Mouse (Mus musculus): ENCODE results near the gene Thoc3. TPM values are rescaled to one million over a fixed set of nuclear protein-coding genes. Genes with fewer than 3 reads are reported as not detected.

The Thoc3 gene
- polyA plus RNA-seq, 1 experiment from 2014 or later = 67.5 TPM

DNA sequence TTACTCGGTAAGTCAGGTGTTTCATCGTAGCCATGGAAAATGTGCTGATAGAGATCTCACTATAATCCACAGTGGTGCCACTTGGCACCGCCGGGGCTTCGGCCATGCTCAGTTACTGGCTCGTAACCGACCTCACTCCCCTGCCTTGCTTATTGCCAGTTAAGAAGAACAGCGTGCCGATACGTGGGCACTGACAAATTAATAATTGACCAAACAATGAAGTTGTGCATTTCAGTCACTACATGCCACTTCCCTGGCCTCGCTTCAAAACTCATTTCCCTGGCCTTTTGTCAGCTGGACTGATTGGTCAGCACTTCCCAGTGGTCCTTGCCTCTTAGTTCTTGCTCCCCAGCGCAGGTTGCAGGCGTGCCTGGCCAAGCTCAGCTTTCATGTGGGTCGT lies 12.8 kb upstream of the Thoc3 start:
- ATAC-seq (ENCODE audit: low read depth) = no peak
- Histone ChIP-seq H3K9me3 (replicated peaks) (no peaks in the 10 kb centered on the region), H3K36me3 (no peaks in the 10 kb centered on the region), H3K27me3 (peaks cover 16% of the 10 kb centered on the region), H3K4me1 (replicated peaks) (no peaks in the 10 kb centered on the region), H3K4me2 (no peak overlapping the region), H3K4me3 (replicated peaks) (no peak overlapping the region), H3K9ac (no peak overlapping the region), H3K27ac (no peak overlapping the region)
- no peak for DNase-seq
- 75% methylated on average over 14 of the region's 14 CpGs for WGBS (ENCODE audit: insufficient replicate concordance)

DNA sequence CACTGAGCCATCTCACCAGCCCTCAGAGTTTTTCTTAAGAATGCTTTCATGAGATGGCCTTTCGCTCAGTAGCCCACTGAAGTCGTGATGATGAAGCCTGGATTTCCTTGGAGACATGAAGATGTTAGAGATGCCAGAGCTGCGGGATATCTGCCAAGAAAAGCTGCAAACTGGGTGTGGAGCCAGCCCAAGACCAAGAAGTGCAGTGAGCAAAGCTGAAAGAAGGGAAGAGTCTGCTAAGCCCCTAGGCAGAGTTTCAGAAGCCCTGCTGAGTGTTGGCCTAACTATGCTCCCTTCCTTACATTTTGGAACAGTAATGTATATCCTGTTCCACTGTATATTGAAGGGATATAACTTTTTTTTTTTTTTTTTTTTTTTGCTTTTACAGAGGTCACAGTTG lies 10.6 kb upstream of the Thoc3 start:
- ATAC-seq (ENCODE audit: low read depth) (no peak), DNase-seq (no peak)
- no peak overlapping the region for H3K4me2 ChIP-seq

DNA sequence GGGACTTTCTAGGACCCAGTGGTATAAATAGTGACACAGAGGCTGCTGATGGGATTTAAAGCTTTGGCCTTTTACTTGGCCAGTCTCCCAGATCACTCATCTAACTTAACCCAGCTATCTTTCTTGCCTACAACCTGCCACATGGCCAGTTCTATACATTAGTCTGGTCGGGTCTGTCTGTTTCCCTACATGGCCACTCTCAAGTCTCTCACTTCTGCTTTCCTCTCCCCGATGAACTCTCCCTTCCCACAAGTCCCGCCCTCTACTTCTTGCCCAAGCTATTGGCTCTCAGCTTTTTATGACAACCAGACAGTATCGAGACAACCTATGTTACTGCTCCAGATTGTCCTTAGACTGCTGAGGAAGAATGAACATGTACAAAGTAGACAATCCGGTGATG lies 7.1 kb upstream of the Thoc3 start:
- H3K27me3 ChIP-seq = peaks cover 11% of the 10 kb centered on the region
- H3K4me3 ChIP-seq (replicated peaks) = no peak overlapping the region
- H3K4me1 ChIP-seq (replicated peaks) = no peaks in the 10 kb centered on the region
- no peaks in the 10 kb centered on the region for H3K36me3 ChIP-seq
- H3K4me2 ChIP-seq = no peak overlapping the region
- no peak overlapping the region for H3K9ac ChIP-seq
- no peak overlapping the region for H3K27ac ChIP-seq
- no peak for ATAC-seq (ENCODE audit: low read depth)
- H3K9me3 ChIP-seq (replicated peaks) = no peaks in the 10 kb centered on the region
- WGBS (ENCODE audit: insufficient replicate concordance) = 31% methylated on average over 5 of the region's 5 CpGs
- DNase-seq = no peak

More for the DNA sequence above, 10.6 kb upstream of the Thoc3 start:
- no peaks in the 10 kb centered on the region for H3K9me3 ChIP-seq (replicated peaks)
- H3K27me3 ChIP-seq = peaks cover 16% of the 10 kb centered on the region
- H3K9ac ChIP-seq = no peak overlapping the region
- no peaks in the 10 kb centered on the region for H3K4me1 ChIP-seq (replicated peaks)
- H3K4me3 ChIP-seq (replicated peaks) = no peak overlapping the region
- 44% methylated on average over 3 of the region's 3 CpGs for WGBS (ENCODE audit: insufficient replicate concordance)
- H3K27ac ChIP-seq = no peak overlapping the region
- H3K36me3 ChIP-seq = no peaks in the 10 kb centered on the region

DNA sequence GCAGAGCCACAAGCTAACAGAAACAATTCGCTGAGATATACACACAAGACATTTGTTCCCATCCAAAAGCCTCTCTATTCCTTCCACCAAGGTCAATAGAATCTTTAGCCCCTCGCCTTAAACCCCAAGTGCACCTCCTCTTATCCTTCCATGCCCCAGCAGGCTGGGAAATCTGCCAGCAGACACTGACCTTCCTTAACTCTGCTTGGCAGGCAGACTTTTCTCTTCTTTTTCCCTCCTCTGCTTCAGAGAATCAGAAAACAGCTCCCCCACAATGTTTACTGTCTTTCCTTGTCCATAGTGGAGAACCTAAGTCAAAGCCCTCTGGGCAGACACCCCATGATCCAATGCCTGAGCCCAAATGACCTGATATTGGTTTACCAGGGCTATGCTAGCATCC lies 6.3 kb upstream of the Thoc3 start:
- Histone ChIP-seq H3K9ac (no peak overlapping the region), H3K9me3 (replicated peaks) (no peaks in the 10 kb centered on the region), H3K27me3 (peaks cover 11% of the 10 kb centered on the region), H3K4me3 (replicated peaks) (no peak overlapping the region), H3K4me1 (replicated peaks) (no peaks in the 10 kb centered on the region), H3K4me2 (no peak overlapping the region), H3K36me3 (no peaks in the 10 kb centered on the region), H3K27ac (no peak overlapping the region)
- 56% methylated on average over 2 of the region's 2 CpGs for WGBS (ENCODE audit: insufficient replicate concordance)
- ATAC-seq (ENCODE audit: low read depth) = no peak
- no peak for DNase-seq

DNA sequence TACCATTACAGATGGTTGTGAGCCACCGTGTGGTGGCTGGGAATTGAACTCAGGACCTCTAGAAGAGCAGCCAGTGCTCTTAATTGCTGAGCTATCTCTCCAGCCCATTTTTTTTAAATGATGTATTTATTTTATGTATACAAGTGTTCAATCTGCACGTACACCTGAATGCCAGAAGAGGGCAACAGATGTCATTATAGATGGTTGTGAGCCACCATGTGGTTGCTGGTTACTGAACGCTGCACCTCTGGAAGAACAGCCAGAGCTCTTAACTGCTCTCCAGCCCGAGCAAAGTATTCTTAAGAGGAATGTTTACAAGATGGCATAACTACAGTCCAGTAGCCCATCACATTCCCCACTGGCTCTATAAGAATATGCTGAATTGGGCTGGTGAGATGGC lies 3.3 kb upstream of the Thoc3 start:
- H3K9me3 ChIP-seq (replicated peaks) = no peaks in the 10 kb centered on the region
- 68% methylated on average over 4 of the region's 4 CpGs for WGBS (ENCODE audit: insufficient replicate concordance)
- no peaks in the 10 kb centered on the region for H3K27me3 ChIP-seq
- H3K4me1 ChIP-seq (replicated peaks) = peaks cover 15% of the 10 kb centered on the region
- H3K4me2 ChIP-seq = no peak overlapping the region
- no peak overlapping the region for H3K9ac ChIP-seq
- no peak overlapping the region for H3K4me3 ChIP-seq (replicated peaks)
- H3K27ac ChIP-seq = no peak overlapping the region
- ATAC-seq (ENCODE audit: low read depth) (no peak), DNase-seq (no peak)
- H3K36me3 ChIP-seq = peaks cover 7% of the 10 kb centered on the region

DNA sequence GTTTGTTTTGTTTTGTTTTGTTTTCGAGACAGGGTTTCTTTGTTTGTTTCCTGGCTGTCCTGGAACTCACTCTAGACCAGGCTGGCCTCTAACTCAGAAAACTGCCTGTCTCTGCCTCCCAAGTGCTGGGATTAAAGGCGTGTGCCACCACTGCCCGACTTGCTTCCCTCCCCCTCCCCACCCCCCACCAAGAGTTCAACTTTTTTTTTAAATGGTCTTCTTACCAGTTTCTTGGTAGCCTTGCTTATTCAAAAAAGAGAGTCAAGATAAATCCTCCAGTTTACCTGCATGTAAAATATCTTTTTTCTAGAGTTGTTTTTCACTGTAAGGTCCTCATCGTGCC lies 334 bp upstream of the Thoc3 start:
- no peaks in the 10 kb centered on the region for H3K27me3 ChIP-seq
- 13% methylated on average over 4 of the region's 4 CpGs for WGBS (ENCODE audit: insufficient replicate concordance)
- H3K9ac ChIP-seq = peak overlapping the region; percentile 94

DNA sequence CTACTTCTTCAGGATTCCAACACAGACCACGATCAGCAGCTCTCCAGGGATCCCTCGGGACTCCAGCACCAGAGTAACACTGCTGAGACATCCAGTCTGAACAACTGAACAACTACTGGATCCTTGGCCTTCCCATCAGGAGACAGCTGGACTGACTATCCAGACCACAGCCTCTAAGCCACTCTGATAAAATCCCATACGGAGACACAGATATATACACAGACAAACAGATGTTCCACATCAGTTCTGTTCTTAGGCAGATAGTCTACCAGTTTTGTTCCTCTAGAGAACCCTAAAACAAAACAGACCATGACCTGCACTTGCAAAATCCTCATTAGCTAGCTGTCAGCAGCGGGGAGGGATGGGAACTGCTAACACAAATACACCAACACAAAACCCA lies 9.4 kb downstream of the Thoc3 start:
- Histone ChIP-seq H3K9ac (no peak overlapping the region), H3K36me3 (peaks cover 85% of the 10 kb centered on the region), H3K27me3 (no peaks in the 10 kb centered on the region), H3K4me1 (replicated peaks) (peaks cover 3% of the 10 kb centered on the region; the same call in 1 of the 2 replicates), H3K4me3 (replicated peaks) (no peak overlapping the region), H3K4me2 (no peak overlapping the region), H3K27ac (no peak overlapping the region), H3K9me3 (replicated peaks) (0 out of 2 replicates have a peak, but pooled peaks cover 3% of the 10 kb centered on the region)
- ATAC-seq (ENCODE audit: low read depth) (no peak), DNase-seq (no peak)
- WGBS (ENCODE audit: insufficient replicate concordance) = 66% methylated on average over 4 of the region's 4 CpGs

More for the DNA sequence above, 334 bp upstream of the Thoc3 start:
- no peak overlapping the region for H3K27ac ChIP-seq
- peaks cover 36% of the 10 kb centered on the region for H3K36me3 ChIP-seq
- DNase-seq (no peak), ATAC-seq (ENCODE audit: low read depth) (peak; percentile 72)
- H3K4me2 ChIP-seq = peak overlapping the region; percentile 95
- peak overlapping the region; percentile 95 for H3K4me3 ChIP-seq (replicated peaks)
- H3K9me3 ChIP-seq (replicated peaks) = 0 out of 2 replicates have a peak, but pooled peaks cover 4% of the 10 kb centered on the region
- H3K4me1 ChIP-seq (replicated peaks) = peaks cover 18% of the 10 kb centered on the region

DNA sequence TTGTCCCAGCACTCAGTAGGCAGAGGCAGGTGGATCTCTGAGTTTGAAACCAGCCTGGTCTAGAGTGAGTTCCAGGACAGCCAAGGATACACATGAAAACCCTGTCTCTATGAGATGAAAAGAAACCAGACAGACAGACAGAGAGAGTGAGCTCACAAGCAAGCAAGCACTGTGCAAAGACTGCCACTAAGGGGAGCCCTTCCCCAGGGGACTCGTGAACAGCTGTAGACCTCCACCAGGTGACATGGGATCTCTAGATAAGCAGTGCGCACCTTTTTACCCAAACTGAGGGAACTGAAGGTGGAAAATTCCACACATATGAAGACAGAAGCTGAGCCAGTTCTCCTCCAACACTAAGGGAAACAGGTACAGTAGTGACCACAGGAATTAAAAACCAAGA lies 11.6 kb downstream of the Thoc3 start:
- WGBS (ENCODE audit: insufficient replicate concordance) = 63% methylated on average over 2 of the region's 2 CpGs
- Histone ChIP-seq H3K9me3 (replicated peaks) (no peaks in the 10 kb centered on the region), H3K27me3 (no peaks in the 10 kb centered on the region), H3K4me2 (no peak overlapping the region), H3K36me3 (peaks cover 63% of the 10 kb centered on the region), H3K27ac (no peak overlapping the region), H3K9ac (no peak overlapping the region), H3K4me3 (replicated peaks) (no peak overlapping the region), H3K4me1 (replicated peaks) (no peaks in the 10 kb centered on the region)
- DNase-seq = no peak
- no peak for ATAC-seq (ENCODE audit: low read depth)

DNA sequence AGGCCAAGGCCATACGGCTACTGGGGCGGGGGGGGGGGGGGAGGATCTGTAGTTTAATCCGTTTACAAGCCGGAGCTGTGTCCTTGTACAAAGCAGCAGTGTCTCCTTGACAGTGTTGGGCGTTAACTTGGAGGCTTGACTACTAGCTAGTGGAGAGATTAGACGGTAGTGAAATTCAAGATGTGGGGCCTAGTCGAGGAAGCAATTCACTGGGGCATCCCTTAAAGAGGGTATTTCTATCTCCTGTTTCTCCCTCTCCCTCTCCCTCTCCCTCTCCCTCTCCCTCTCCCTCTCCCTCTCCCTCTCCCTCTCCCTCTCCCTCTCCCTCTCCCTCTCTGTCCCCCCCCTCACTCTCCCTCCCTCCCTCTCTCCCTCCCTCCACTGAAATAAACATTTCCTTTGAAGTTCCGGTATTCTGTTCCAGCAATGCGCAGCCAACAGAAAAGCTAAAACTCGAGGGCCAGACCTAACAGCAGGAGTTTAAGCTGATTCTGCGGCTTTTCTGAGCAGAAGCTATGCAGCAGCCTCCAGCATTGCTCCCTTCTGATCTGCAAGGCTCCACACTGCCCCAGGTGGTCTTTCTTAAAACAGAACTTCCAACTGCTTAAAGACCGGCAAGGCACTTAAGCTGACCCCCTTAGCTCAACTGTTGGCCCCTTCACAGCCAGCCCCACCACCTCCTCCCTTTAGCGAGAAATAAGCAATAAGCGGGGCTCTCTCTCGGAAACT lies 21.0 kb downstream of the Thoc3 start:
- no peak overlapping the region for H3K9ac ChIP-seq
- WGBS (ENCODE audit: insufficient replicate concordance) = 4% methylated on average over 15 of the region's 15 CpGs
- no peak overlapping the region for H3K4me3 ChIP-seq (replicated peaks)
- DNase-seq = no peak
- no peaks in the 10 kb centered on the region; the same call in 1 of the 2 replicates for H3K4me1 ChIP-seq (replicated peaks)
- no peaks in the 10 kb centered on the region for H3K9me3 ChIP-seq (replicated peaks)
- no peak overlapping the region for H3K27ac ChIP-seq
- peak overlapping the region; percentile 33; the same call in 1 of the 2 replicates for H3K4me2 ChIP-seq
- no peak for ATAC-seq (ENCODE audit: low read depth)
- peaks cover 13% of the 10 kb centered on the region for H3K27me3 ChIP-seq
- no peaks in the 10 kb centered on the region for H3K36me3 ChIP-seq

DNA sequence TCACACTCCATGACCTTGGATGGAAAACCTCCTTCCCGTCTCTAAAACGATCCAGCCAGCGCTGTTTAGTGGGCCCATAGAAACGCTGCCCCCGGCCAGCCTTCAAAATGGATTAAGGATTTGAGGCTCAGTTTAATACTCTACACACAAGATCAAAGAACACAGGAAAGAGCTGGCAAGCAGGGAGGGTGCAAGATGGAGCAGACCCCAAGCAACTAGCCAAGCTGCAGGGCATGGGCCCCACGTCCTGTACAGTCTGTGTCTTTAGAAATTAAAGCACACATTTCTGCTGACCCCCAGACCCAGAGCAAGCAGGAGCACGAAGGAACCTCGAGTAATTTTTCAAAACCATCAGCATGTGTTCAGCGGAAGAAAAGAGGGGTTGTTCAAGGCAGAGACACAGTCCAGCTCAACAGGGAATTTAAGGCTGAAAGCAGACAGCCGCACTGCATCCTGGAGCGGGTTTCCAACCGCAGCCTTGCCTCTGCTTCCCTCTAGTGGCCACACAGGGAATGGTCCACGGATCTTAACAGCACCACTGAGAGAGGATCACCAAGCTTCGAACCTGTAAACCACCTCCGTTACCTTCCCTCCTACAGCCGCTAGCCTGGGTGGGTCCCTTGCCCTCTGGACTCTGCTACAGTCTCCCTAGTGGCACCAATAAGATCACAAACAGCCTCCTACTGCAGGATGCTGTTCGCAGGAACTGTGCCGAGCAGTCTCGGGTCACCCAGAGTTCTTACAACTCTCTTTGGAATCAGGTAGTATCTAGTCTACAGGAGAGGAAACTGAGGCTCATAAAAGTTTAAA lies 21.8 kb downstream of the Thoc3 start:
- Histone ChIP-seq H3K4me3 (replicated peaks) (no peak overlapping the region), H3K9ac (no peak overlapping the region), H3K27ac (no peak overlapping the region), H3K9me3 (replicated peaks) (no peaks in the 10 kb centered on the region), H3K36me3 (no peaks in the 10 kb centered on the region), H3K4me2 (peak overlapping the region; percentile 33; the same call in 1 of the 2 replicates), H3K4me1 (replicated peaks) (no peaks in the 10 kb centered on the region; the same call in 1 of the 2 replicates), H3K27me3 (peaks cover 13% of the 10 kb centered on the region)
- DNase-seq = peak; percentile 41
- no peak for ATAC-seq (ENCODE audit: low read depth)
- 29% methylated on average over 19 of the region's 19 CpGs for WGBS (ENCODE audit: insufficient replicate concordance)

DNA sequence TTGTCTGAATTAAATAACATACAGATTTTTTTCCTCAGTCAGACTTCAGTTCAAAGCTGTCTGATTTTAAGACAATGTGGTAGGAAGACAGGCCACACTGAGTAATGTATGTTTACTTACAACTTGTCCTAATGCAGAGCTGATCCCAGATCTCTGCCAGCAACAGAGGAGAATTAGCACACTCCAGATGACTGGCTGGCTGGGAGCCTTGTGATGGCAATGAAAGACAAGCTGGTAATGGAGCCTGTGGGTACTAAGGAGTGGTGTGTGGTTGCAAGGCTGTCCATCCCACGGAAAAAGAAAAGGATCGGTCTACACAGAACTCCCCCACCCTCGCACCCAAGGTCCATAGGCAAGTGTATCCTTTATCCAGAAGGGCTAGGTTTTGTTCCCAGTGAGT lies 25.0 kb downstream of the Thoc3 start:
- H3K9me3 ChIP-seq (replicated peaks) = no peaks in the 10 kb centered on the region
- H3K27me3 ChIP-seq = peaks cover 13% of the 10 kb centered on the region
- WGBS (ENCODE audit: insufficient replicate concordance) = 67% methylated on average over 3 of the region's 3 CpGs
- H3K27ac ChIP-seq = no peak overlapping the region
- ATAC-seq (ENCODE audit: low read depth) = no peak
- H3K4me3 ChIP-seq (replicated peaks) = no peak overlapping the region
- no peaks in the 10 kb centered on the region for H3K36me3 ChIP-seq
- no peaks in the 10 kb centered on the region; the same call in 1 of the 2 replicates for H3K4me1 ChIP-seq (replicated peaks)
- no peak overlapping the region for H3K4me2 ChIP-seq
- DNase-seq = no peak
- H3K9ac ChIP-seq = no peak overlapping the region
